Mouse (Mus musculus) forebrain, embryonic 11.5 days (tissue): ENCODE data around the gene Med23. TPM values are rescaled to one million over a fixed set of nuclear protein-coding genes. Genes with fewer than 3 reads are reported as not detected.
A peak's percentile ranks its signal among the peaks of the same experiment; 100 is the strongest.

Experiments
- ATAC-seq: fragments of 200-750 bp; cut with Nextera tagmentation; replicated peaks from 2 replicates; pipeline ENCODE4 v1.8.0; 2017; ENCODE audit warnings: moderate TSS enrichment; ENCODE audit not compliant: low FRiP score
- DNase-seq: peaks from one replicate; pipeline ENCODE4 v3.0.0-alpha.2; 2017; ENCODE audit warnings: low spot score
- H3K27ac ChIP-seq: fragments of 300-500 bp; sonication (generic); 2 replicates; pipeline ENCODE4 v1.5.1; 2014; ENCODE audit warnings: low read depth, low read length
- H3K27me3 ChIP-seq: fragments of 300-500 bp; sonication (generic); 2 replicates; pipeline ENCODE4 v1.6.1; 2014; ENCODE audit warnings: mild to moderate bottlenecking, low read length, mixed read lengths; ENCODE audit not compliant: control insufficient read depth, insufficient read depth
- H3K36me3 ChIP-seq: fragments of 300-500 bp; sonication (generic); 2 replicates; pipeline ENCODE4 v1.6.1; 2014; ENCODE audit warnings: mild to moderate bottlenecking, low read length, moderate library complexity, mixed read lengths; ENCODE audit not compliant: control insufficient read depth, insufficient read depth
- H3K4me1 ChIP-seq: fragments of 300-500 bp; sonication (generic); replicated peaks from 2 replicates; pipeline ENCODE4 v1.6.1; 2014; ENCODE audit warnings: low read length, mixed read lengths; ENCODE audit not compliant: control insufficient read depth, insufficient read depth
- H3K4me2 ChIP-seq: fragments of 300-500 bp; sonication (generic); 2 replicates; pipeline ENCODE4 v1.6.1; 2014; ENCODE audit warnings: low read depth, mild to moderate bottlenecking, low read length, moderate library complexity, mixed read lengths; ENCODE audit not compliant: severe bottlenecking
- H3K4me3 ChIP-seq: fragments of 300-500 bp; sonication (generic); 2 replicates; pipeline ENCODE4 v1.5.1; 2014; ENCODE audit warnings: low read depth, low read length
- H3K9ac ChIP-seq: fragments of 300-500 bp; sonication (generic); 2 replicates; pipeline ENCODE4 v1.6.1; 2014; ENCODE audit warnings: low read length
- H3K9me3 ChIP-seq: fragments of 300-500 bp; sonication (generic); 2 replicates; pipeline ENCODE4 v1.6.1; 2016; ENCODE audit warnings: low read length, mixed read lengths; ENCODE audit not compliant: control insufficient read depth
- WGBS: fragments of 180-500 bp; shearing (Covaris S2); extraction: QIAGEN DNeasy Blood & Tissue Kit; methylation state at CpG from one replicate; pipeline ENCODE4 v1.1.7; 2014; 5-methylcytosine and 5-hydroxymethylcytosine counted together
- polyA plus RNA-seq: library from polyadenylated mRNA; unstranded; fragments of >200 nt; fragmentation: Nextera tagmentation; extraction: Ambion mirVana; gene quantifications from 2 replicates; pipeline ENCODE4 v1.2.1, GENCODE M21; 2014

Gene Med23
- 33.4 and 33.5 TPM in 2 replicates for polyA plus RNA-seq

DNA sequence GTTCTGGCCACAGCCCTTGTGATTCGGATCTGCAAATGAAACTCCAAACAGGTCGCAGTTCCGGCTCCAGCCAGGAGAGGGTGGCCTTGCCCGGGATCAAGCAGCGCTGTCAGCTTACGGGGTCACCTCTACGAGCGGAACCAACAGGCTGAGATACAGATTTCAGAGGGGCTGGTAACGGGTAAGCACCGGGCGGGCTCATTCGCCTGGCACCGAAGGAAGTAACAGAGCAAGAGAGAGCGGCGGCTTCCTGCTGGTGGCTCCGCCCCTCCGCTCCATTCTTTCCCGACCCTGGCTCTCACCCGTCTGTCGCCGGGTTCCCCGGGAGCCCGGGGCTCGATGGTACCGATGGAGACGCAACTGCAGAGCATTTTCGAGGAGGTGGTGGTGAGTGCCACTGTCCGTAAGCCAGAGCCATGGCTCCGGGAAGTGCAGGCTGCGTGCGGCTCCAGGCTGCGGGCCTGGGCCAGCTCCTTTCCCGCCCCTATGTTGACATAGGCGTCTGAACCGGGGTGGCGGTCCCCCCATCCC is at the start of gene Med23:
Med23 (plus strand) TSS at position 227 of the 531 bp plus-strand sequence.
- DNase-seq (peak; percentile 97), ATAC-seq (peak; percentile 99)
- peak within 1 kb of the TSS; percentile 71 for H3K4me3 ChIP-seq
- H3K36me3 ChIP-seq, result peaks cover under 1% of the 10 kb centered on the region; the same call in 1 of the 2 replicates
- peak within 1 kb of the TSS; percentile 84 for H3K9ac ChIP-seq
- no peaks in the 10 kb centered on the region for H3K9me3 ChIP-seq
- H3K27ac ChIP-seq, result no peak within 1 kb of the TSS
- peak within 1 kb of the TSS; percentile 51 for H3K4me2 ChIP-seq
- no peaks in the 10 kb centered on the region for H3K27me3 ChIP-seq
- H3K4me1 ChIP-seq, result no peaks in the 10 kb centered on the region
- under 1% methylated on average over 36 of the region's 36 CpGs for WGBS

DNA sequence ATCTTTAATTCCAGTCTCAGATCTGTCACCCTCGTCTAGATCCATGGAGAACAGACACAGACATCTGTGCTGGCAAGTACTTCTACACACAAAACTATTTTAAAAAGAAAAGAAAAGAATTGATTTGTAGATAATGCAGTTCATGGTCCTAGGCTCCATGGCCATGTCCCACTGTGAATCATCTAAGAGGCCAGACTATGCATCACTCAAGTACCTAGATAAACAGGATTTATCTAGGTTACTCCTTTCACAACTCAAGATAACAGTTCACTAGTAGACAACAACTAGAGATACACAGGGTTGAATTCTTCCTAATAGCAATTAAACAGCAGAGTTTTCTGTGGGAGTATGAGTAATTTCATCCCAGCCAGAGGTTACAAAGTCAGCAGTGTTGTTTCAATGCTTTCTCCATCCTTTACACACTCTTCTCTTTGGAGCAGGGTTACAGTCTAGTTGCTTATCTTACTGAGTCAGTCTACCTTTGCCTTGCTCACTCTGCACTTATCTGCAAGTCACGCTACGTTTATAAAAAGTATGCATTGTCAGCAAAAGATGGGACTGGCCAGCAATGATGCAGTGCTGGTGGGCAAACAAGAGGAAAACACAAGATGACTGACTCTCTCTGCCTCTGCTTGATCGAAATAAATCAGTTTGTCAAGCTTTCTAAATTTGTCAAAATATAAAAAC is 47.7 kb upstream of the Med23 start:
- H3K9ac ChIP-seq, result no peak overlapping the region
- 86% methylated on average over 4 of the region's 4 CpGs for WGBS
- ATAC-seq, result no peak

DNA sequence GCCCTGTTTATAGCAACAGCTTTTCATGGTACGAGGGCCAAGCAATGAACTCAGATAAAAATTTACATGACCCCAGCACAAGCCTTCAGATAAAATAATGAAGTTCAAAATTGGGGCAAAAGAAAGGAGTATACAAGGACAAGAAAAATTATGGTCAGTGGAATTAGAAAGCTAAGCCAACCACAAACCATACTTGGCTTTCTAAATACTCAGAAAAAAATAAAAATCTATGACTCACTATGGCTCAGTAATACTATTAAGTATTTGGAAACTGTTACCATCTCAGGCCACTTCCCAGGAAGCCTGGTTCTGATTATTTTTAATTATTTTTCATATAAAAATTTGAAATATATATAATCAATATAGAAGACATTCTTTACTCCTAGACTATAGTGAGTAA is 46.9 kb upstream of the Med23 start:
- H3K4me2 ChIP-seq, result no peak overlapping the region
- DNase-seq (no peak), ATAC-seq (no peak)
- no peak overlapping the region for H3K4me3 ChIP-seq
- no peaks in the 10 kb centered on the region for H3K36me3 ChIP-seq
- H3K9ac ChIP-seq, result no peak overlapping the region
- H3K27ac ChIP-seq, result no peak overlapping the region
- H3K4me1 ChIP-seq, result no peaks in the 10 kb centered on the region
- WGBS, result 86% methylated on average over 1 of the region's 1 CpGs
- H3K27me3 ChIP-seq, result no peaks in the 10 kb centered on the region
- no peaks in the 10 kb centered on the region for H3K9me3 ChIP-seq

More for the DNA sequence above, 47.7 kb upstream of the Med23 start:
- Histone ChIP-seq H3K36me3 (no peaks in the 10 kb centered on the region), H3K9me3 (no peaks in the 10 kb centered on the region), H3K27ac (no peak overlapping the region), H3K4me3 (no peak overlapping the region), H3K27me3 (no peaks in the 10 kb centered on the region), H3K4me2 (no peak overlapping the region), H3K4me1 (no peaks in the 10 kb centered on the region)
- no peak for DNase-seq

DNA sequence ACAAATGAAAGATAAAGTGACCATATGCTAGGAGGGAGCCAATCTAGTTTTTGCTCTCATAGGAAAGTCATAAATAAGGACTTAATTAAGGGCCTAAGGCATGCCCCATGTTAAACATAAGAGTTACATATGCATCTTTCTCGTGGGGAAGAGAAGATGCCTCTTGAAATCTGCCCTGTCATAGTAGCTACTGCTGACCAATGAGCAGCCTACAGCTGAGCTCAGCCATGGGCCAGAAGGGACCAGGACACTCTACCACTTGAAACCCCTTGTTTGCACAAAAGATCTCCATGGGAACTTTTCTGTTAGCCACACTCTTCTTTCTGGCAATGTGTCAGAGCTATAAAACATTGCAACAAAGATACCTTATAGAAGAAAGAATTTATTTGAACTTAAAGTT is 46.5 kb upstream of the Med23 start:
- no peaks in the 10 kb centered on the region for H3K27me3 ChIP-seq
- DNase-seq (no peak), ATAC-seq (no peak)
- no peak overlapping the region for H3K9ac ChIP-seq
- H3K4me3 ChIP-seq, result no peak overlapping the region
- H3K4me1 ChIP-seq, result no peaks in the 10 kb centered on the region
- no peak overlapping the region for H3K4me2 ChIP-seq
- 69% methylated on average over 1 of the region's 1 CpGs for WGBS
- no peak overlapping the region for H3K27ac ChIP-seq
- no peaks in the 10 kb centered on the region for H3K9me3 ChIP-seq
- no peaks in the 10 kb centered on the region for H3K36me3 ChIP-seq

DNA sequence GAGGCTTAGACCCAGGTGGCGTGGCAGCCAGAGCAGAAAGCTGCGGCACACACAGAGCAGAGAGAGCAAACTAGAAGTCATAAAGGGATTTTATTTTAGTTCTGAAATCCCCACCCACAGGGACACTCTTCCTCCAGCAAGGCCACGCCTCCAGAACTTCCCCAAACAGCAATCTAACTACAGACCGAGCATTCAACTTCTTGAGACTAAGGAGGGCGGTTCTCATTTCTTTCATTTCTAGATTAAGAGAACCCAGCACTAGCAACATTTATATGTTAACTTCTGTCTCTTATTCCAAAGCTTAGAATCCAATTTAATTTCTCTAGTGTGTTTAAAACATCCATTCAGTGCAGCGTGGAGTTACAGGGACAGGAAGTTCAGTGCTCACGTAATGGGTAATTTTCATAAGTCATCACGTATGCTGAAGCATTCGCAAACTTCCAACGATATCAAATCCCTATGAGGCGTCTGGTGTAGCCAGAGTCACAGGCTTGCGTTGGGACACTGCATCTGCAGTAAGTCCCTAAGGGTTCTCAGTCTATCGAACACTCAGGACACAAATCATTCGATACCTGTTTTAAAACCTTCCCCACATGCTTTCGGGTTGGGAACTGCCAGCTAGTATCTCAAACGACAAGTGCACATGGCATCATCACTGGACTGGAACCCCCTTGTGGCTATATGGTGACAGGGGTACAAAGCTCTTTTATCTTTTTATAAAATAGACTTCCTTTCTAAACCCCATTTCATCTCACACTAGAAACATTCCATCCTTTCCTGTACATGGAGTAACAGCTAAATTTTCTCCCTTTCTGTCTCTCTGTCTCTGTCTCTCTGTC is 45.9 kb upstream of the Med23 start:
- H3K9ac ChIP-seq, result no peak overlapping the region
- 89% methylated on average over 16 of the region's 16 CpGs for WGBS
- no peaks in the 10 kb centered on the region for H3K27me3 ChIP-seq
- H3K9me3 ChIP-seq, result no peaks in the 10 kb centered on the region
- no peaks in the 10 kb centered on the region for H3K36me3 ChIP-seq
- DNase-seq (no peak), ATAC-seq (no peak)
- no peak overlapping the region for H3K4me2 ChIP-seq
- H3K27ac ChIP-seq, result no peak overlapping the region
- no peak overlapping the region for H3K4me3 ChIP-seq
- no peaks in the 10 kb centered on the region for H3K4me1 ChIP-seq

DNA sequence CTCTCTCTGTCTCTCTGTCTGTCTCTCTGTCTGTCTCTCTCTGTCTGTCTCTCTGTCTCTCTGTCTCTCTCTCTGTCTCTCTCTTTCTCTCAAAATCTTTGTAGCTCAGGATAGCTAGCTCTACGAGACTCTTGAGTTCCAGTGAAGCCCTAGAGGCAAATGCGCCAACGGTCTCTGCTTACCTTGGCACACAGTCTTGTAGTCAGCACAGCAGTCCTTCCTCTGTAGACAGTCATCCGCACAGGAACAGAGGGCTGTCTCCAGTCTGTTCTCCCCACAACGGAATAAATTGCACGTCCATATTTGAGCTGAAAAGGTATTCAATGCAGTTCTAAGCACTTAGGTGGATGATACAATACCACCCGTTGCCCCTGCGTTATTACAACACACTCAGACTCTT is 45.2 kb upstream of the Med23 start:
- H3K4me2 ChIP-seq, result no peak overlapping the region
- 83% methylated on average over 8 of the region's 8 CpGs for WGBS
- H3K9ac ChIP-seq, result no peak overlapping the region
- no peak for DNase-seq
- no peak overlapping the region for H3K4me3 ChIP-seq
- H3K27ac ChIP-seq, result no peak overlapping the region
- ATAC-seq, result no peak
- H3K36me3 ChIP-seq, result no peaks in the 10 kb centered on the region
- no peaks in the 10 kb centered on the region for H3K27me3 ChIP-seq
- no peaks in the 10 kb centered on the region for H3K9me3 ChIP-seq
- no peaks in the 10 kb centered on the region for H3K4me1 ChIP-seq

DNA sequence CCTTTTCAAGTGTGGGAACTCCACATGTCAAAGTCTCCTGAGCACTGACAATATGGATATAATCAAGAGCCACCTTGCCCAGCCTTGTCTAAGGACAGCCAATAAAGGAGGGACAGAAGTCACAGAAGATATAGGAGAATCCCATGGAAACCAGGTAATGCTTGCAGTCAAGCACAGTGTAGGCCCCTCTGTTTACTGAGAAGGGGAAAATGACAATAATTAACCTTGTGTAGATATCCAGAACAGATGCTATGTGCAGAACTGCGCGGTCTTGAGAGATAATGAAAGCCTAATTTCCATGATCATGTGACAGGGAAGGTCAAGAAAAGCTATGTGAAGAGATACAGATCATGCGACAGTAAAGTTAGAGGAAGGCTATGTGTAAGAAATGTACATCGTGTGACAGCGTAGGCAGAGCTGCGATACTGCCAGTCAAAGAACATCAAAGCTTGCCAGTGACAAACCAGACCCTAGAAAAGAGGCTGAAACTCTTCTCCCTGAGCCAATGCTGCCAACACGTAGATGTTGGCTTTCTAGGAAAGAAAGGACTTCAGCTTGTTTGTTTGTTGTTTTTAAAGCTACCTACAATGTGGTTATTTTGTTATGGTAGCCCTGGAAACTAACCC is 44.2 kb upstream of the Med23 start:
- Histone ChIP-seq H3K9ac (no peak overlapping the region), H3K27me3 (no peaks in the 10 kb centered on the region), H3K4me1 (no peaks in the 10 kb centered on the region), H3K27ac (no peak overlapping the region), H3K4me3 (no peak overlapping the region), H3K9me3 (no peaks in the 10 kb centered on the region), H3K36me3 (no peaks in the 10 kb centered on the region), H3K4me2 (no peak overlapping the region)
- DNase-seq (no peak), ATAC-seq (no peak)
- WGBS, result 90% methylated on average over 7 of the region's 7 CpGs

DNA sequence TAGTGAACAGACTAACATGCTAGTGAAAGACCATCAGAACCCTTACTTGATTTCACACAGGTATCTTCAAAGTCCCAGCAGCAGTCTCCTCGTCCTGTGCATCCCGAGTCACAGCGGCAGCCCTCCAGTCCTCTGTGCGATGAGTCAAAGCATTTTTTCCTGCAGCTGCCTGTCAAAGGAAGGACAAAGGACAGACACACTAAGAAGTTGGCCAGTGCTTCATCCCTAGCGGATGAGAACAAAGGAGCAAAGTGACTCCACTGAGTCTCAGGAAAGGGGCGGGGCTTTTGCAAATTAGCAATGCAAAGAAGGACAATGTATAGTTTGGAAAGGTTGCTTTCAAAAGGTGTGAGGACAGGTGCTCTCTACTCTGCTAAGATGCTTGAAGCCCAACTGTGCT is 43.7 kb upstream of the Med23 start:
- no peaks in the 10 kb centered on the region for H3K36me3 ChIP-seq
- H3K27ac ChIP-seq, result no peak overlapping the region
- H3K27me3 ChIP-seq, result no peaks in the 10 kb centered on the region
- no peak overlapping the region for H3K4me3 ChIP-seq
- DNase-seq (no peak), ATAC-seq (no peak)
- no peak overlapping the region for H3K9ac ChIP-seq
- H3K4me1 ChIP-seq, result no peaks in the 10 kb centered on the region
- 22% methylated on average over 6 of the region's 6 CpGs for WGBS
- H3K9me3 ChIP-seq, result no peaks in the 10 kb centered on the region
- H3K4me2 ChIP-seq, result no peak overlapping the region
